Mouse (Mus musculus) limb, embryonic 10.5 days (tissue): ENCODE data around the gene Fgfr2. TPM values are rescaled to one million over a fixed set of nuclear protein-coding genes. Genes with fewer than 3 reads are reported as not detected.
A peak's percentile ranks its signal among the peaks of the same experiment; 100 is the strongest.

Source experiments
- DNase-seq: peaks from one replicate; pipeline ENCODE4 v3.0.0-alpha.2; 2017; ENCODE audit warnings: low spot score
- H3K27ac ChIP-seq: fragments of 300-500 bp; sonication (generic); 2 replicates; pipeline ENCODE4 v1.5.1; 2016; ENCODE audit warnings: mild to moderate bottlenecking
- H3K27me3 ChIP-seq: fragments of 300-500 bp; sonication (generic); 2 replicates; pipeline ENCODE4 v1.6.1; 2016; ENCODE audit warnings: low read depth, mild to moderate bottlenecking; ENCODE audit not compliant: poor library complexity, severe bottlenecking
- H3K36me3 ChIP-seq: fragments of 300-500 bp; sonication (generic); 2 replicates; pipeline ENCODE4 v1.6.1; 2016; ENCODE audit warnings: mild to moderate bottlenecking, moderate library complexity
- H3K4me1 ChIP-seq: fragments of 300-500 bp; sonication (generic); 2 replicates; pipeline ENCODE4 v1.6.1; 2016
- H3K4me3 ChIP-seq: fragments of 300-500 bp; sonication (generic); 2 replicates; pipeline ENCODE4 v1.5.1; 2016; ENCODE audit warnings: mild to moderate bottlenecking, moderate library complexity
- H3K9me3 ChIP-seq: fragments of 300-500 bp; sonication (generic); replicated peaks from 2 replicates; pipeline ENCODE4 v1.6.1; 2016; ENCODE audit warnings: mild to moderate bottlenecking
- whole genome bisulfite sequencing: fragments of 180-500 bp; shearing (Covaris S2); methylation state at CpG from one replicate; pipeline ENCODE4 v1.1.7; 2016; 5-methylcytosine and 5-hydroxymethylcytosine counted together
- polyA plus RNA-seq: library from polyadenylated mRNA; unstranded; fragments of >200 nt; fragmentation: Nextera tagmentation; extraction: Ambion mirVana; gene quantifications from 2 replicates; pipeline ENCODE4 v1.2.1, GENCODE M21; 2016

The Fgfr2 gene
- polyA plus RNA-seq, 1 experiment from 2014 or later: 64.4 TPM

- peak overlapping the region; percentile 14; the same call in 1 of the 2 replicates for H3K27ac ChIP-seq
- H3K4me1 ChIP-seq: peaks cover 20% of the 10 kb centered on the region
Measured at GRCm38 (mm10) chr7:133067321-133067841, 55.8 kb downstream of the Fgfr2 start.

GRCm38 (mm10) chr7:133066776-133067175, 56.4 kb downstream of the Fgfr2 start:
- Histone ChIP-seq H3K36me3 (peaks cover 84% of the 10 kb centered on the region), H3K4me1 (peaks cover 20% of the 10 kb centered on the region)
- no peak for DNase-seq

More at GRCm38 (mm10) chr7:133067321-133067841, 55.8 kb downstream of the Fgfr2 start:
- no peak overlapping the region for H3K4me3 ChIP-seq
- peaks cover 85% of the 10 kb centered on the region for H3K36me3 ChIP-seq
- 57% methylated on average over 7 of the region's 7 CpGs for WGBS
- H3K27me3 ChIP-seq: no peaks in the 10 kb centered on the region
- H3K9me3 ChIP-seq: no peaks in the 10 kb centered on the region
- DNase-seq: no peak

GRCm38 (mm10) chr7:133062055-133062454, 61.1 kb downstream of the Fgfr2 start:
- WGBS: 80% methylated on average over 3 of the region's 3 CpGs
- H3K36me3 ChIP-seq: peaks cover 64% of the 10 kb centered on the region

More at GRCm38 (mm10) chr7:133066776-133067175, 56.4 kb downstream of the Fgfr2 start:
- Histone ChIP-seq H3K9me3 (no peaks in the 10 kb centered on the region), H3K27ac (no peak overlapping the region), H3K27me3 (no peaks in the 10 kb centered on the region), H3K4me3 (no peak overlapping the region)
- 61% methylated on average over 6 of the region's 6 CpGs for WGBS

GRCm38 (mm10) chr7:133060170-133060569, 63.0 kb downstream of the Fgfr2 start:
- Histone ChIP-seq H3K4me3 (no peak overlapping the region), H3K36me3 (peaks cover 65% of the 10 kb centered on the region), H3K27ac (no peak overlapping the region), H3K4me1 (peaks cover 41% of the 10 kb centered on the region), H3K27me3 (no peaks in the 10 kb centered on the region), H3K9me3 (no peaks in the 10 kb centered on the region)
- WGBS: 93% methylated on average over 6 of the region's 6 CpGs
- no peak for DNase-seq

More at GRCm38 (mm10) chr7:133062055-133062454, 61.1 kb downstream of the Fgfr2 start:
- no peak overlapping the region for H3K4me3 ChIP-seq
- H3K27me3 ChIP-seq: no peaks in the 10 kb centered on the region
- no peaks in the 10 kb centered on the region for H3K9me3 ChIP-seq
- peaks cover 43% of the 10 kb centered on the region for H3K4me1 ChIP-seq
- no peak for DNase-seq
- no peak overlapping the region for H3K27ac ChIP-seq

- Histone ChIP-seq H3K27ac (no peak overlapping the region), H3K4me3 (no peak overlapping the region), H3K36me3 (peaks cover 65% of the 10 kb centered on the region), H3K4me1 (peaks cover 41% of the 10 kb centered on the region), H3K9me3 (no peaks in the 10 kb centered on the region), H3K27me3 (no peaks in the 10 kb centered on the region)
- 43% methylated on average over 9 of the region's 9 CpGs for WGBS
- DNase-seq: no peak
Measured at GRCm38 (mm10) chr7:133059517-133060104, 63.5 kb downstream of the Fgfr2 start.

GRCm38 (mm10) chr7:133059150-133059509, 64.0 kb downstream of the Fgfr2 start:
- peaks cover 41% of the 10 kb centered on the region for H3K4me1 ChIP-seq
- WGBS: 56% methylated on average over 6 of the region's 6 CpGs
- H3K27me3 ChIP-seq: no peaks in the 10 kb centered on the region
- no peaks in the 10 kb centered on the region for H3K9me3 ChIP-seq
- no peak for DNase-seq
- no peak overlapping the region for H3K27ac ChIP-seq
- no peak overlapping the region for H3K4me3 ChIP-seq
- H3K36me3 ChIP-seq: peaks cover 65% of the 10 kb centered on the region

- Histone ChIP-seq H3K27me3 (no peaks in the 10 kb centered on the region), H3K9me3 (no peaks in the 10 kb centered on the region), H3K4me1 (peaks cover 41% of the 10 kb centered on the region), H3K36me3 (peaks cover 66% of the 10 kb centered on the region), H3K27ac (no peak overlapping the region), H3K4me3 (no peak overlapping the region)
- DNase-seq: no peak
- 90% methylated on average over 12 of the region's 12 CpGs for WGBS
Measured at GRCm38 (mm10) chr7:133058496-133059149, 64.5 kb downstream of the Fgfr2 start.

GRCm38 (mm10) chr7:133056924-133057323, 66.2 kb downstream of the Fgfr2 start:
- Histone ChIP-seq H3K9me3 (no peaks in the 10 kb centered on the region), H3K27ac (no peak overlapping the region), H3K4me1 (peaks cover 45% of the 10 kb centered on the region), H3K27me3 (no peaks in the 10 kb centered on the region), H3K36me3 (peaks cover 73% of the 10 kb centered on the region), H3K4me3 (no peak overlapping the region)
- 91% methylated on average over 8 of the region's 8 CpGs for whole genome bisulfite sequencing
- DNase-seq: no peak

GRCm38 (mm10) chr7:133054486-133054885, 68.7 kb downstream of the Fgfr2 start:
- DNase-seq: no peak
- H3K36me3 ChIP-seq: peaks cover 92% of the 10 kb centered on the region
- WGBS: 91% methylated on average over 5 of the region's 5 CpGs
- peaks cover 37% of the 10 kb centered on the region for H3K4me1 ChIP-seq
- H3K27ac ChIP-seq: no peak overlapping the region
- H3K27me3 ChIP-seq: no peaks in the 10 kb centered on the region
- H3K4me3 ChIP-seq: no peak overlapping the region
- H3K9me3 ChIP-seq: no peaks in the 10 kb centered on the region

GRCm38 (mm10) chr7:133053757-133054156, 69.4 kb downstream of the Fgfr2 start:
- Histone ChIP-seq H3K4me3 (no peak overlapping the region), H3K27ac (no peak overlapping the region), H3K9me3 (no peaks in the 10 kb centered on the region), H3K27me3 (no peaks in the 10 kb centered on the region), H3K4me1 (peaks cover 34% of the 10 kb centered on the region), H3K36me3 (peaks cover 87% of the 10 kb centered on the region)
- no peak for DNase-seq
- WGBS: 92% methylated on average over 9 of the region's 9 CpGs

GRCm38 (mm10) chr7:133052819-133053218, 70.3 kb downstream of the Fgfr2 start:
- WGBS: 86% methylated on average over 8 of the region's 8 CpGs
- DNase-seq: no peak
- H3K27ac ChIP-seq: no peak overlapping the region
- H3K36me3 ChIP-seq: peaks cover 78% of the 10 kb centered on the region
- peaks cover 34% of the 10 kb centered on the region for H3K4me1 ChIP-seq
- no peaks in the 10 kb centered on the region for H3K27me3 ChIP-seq
- no peaks in the 10 kb centered on the region for H3K9me3 ChIP-seq
- no peak overlapping the region for H3K4me3 ChIP-seq

GRCm38 (mm10) chr7:133050681-133051080, 72.5 kb downstream of the Fgfr2 start:
- no peaks in the 10 kb centered on the region for H3K9me3 ChIP-seq
- DNase-seq: no peak
- no peaks in the 10 kb centered on the region for H3K27me3 ChIP-seq
- peaks cover 68% of the 10 kb centered on the region for H3K36me3 ChIP-seq
- 80% methylated on average over 6 of the region's 6 CpGs for WGBS
- H3K4me1 ChIP-seq: peaks cover 24% of the 10 kb centered on the region
- H3K27ac ChIP-seq: no peak overlapping the region
- no peak overlapping the region for H3K4me3 ChIP-seq

GRCm38 (mm10) chr7:133048085-133048630, 75.0 kb downstream of the Fgfr2 start:
- Histone ChIP-seq H3K4me3 (no peak overlapping the region), H3K27ac (no peak overlapping the region), H3K9me3 (no peaks in the 10 kb centered on the region), H3K4me1 (peaks cover 42% of the 10 kb centered on the region), H3K36me3 (peaks cover 61% of the 10 kb centered on the region), H3K27me3 (no peaks in the 10 kb centered on the region)
- 70% methylated on average over 3 of the region's 3 CpGs for WGBS
- DNase-seq: no peak
